Mouse (Mus musculus) retina, postnatal 1 day (tissue): ENCODE measurements around the gene Plekho2.
A peak's percentile ranks its signal among the peaks of the same experiment; 100 is the strongest.

Source experiments
- DNase-seq: peaks from one replicate; pipeline ENCODE4 v3.0.0-alpha.2; 2012

Gene Plekho2

GRCm38 (mm10) chr9:65579781-65580371 is at the start of gene Plekho2:
Plekho2 (minus strand) TSS chr9:65580040.
- peak; percentile 98 for DNase-seq

- DNase-seq = peak; percentile 53
Measured at GRCm38 (mm10) chr9:65629025-65629766, 49.4 kb upstream of the Plekho2 start, which contains the start of gene Rbpms2. Rbpms2 (plus strand) TSS chr9:65629648.

- no peak for DNase-seq
Measured at GRCm38 (mm10) chr9:65624266-65624665, 44.4 kb upstream of the Plekho2 start.

GRCm38 (mm10) chr9:65622826-65623225 is 43.0 kb upstream of the Plekho2 start:
- no peak for DNase-seq

- DNase-seq = no peak
Measured at GRCm38 (mm10) chr9:65621666-65622065, 41.8 kb upstream of the Plekho2 start.

- no peak for DNase-seq
Measured at GRCm38 (mm10) chr9:65621196-65621595, 41.4 kb upstream of the Plekho2 start.

- no peak for DNase-seq
Measured at GRCm38 (mm10) chr9:65619311-65619710, 39.5 kb upstream of the Plekho2 start.

GRCm38 (mm10) chr9:65613098-65613497 is 33.3 kb upstream of the Plekho2 start:
- peak; percentile 20 for DNase-seq

GRCm38 (mm10) chr9:65611969-65612486 is 32.2 kb upstream of the Plekho2 start:
- DNase-seq = no peak

GRCm38 (mm10) chr9:65607120-65607519 is 27.3 kb upstream of the Plekho2 start:
- DNase-seq = no peak

- DNase-seq = no peak
Measured at GRCm38 (mm10) chr9:65606321-65607109, 26.7 kb upstream of the Plekho2 start.

- peak; percentile 96 for DNase-seq
Measured at GRCm38 (mm10) chr9:65605471-65606136, 25.8 kb upstream of the Plekho2 start.

- DNase-seq = peak; percentile 52
Measured at GRCm38 (mm10) chr9:65603401-65604102, 23.7 kb upstream of the Plekho2 start.

GRCm38 (mm10) chr9:65600951-65601350 is 21.1 kb upstream of the Plekho2 start:
- no peak for DNase-seq

- peak; percentile 82 for DNase-seq
Measured at GRCm38 (mm10) chr9:65598765-65599249, 19.0 kb upstream of the Plekho2 start.

- no peak for DNase-seq
Measured at GRCm38 (mm10) chr9:65593596-65593995, 13.8 kb upstream of the Plekho2 start.

GRCm38 (mm10) chr9:65592721-65593120 is 12.9 kb upstream of the Plekho2 start:
- no peak for DNase-seq

- no peak for DNase-seq
Measured at GRCm38 (mm10) chr9:65589091-65589490, 9.3 kb upstream of the Plekho2 start.

GRCm38 (mm10) chr9:65587573-65588358 is 7.9 kb upstream of the Plekho2 start:
- DNase-seq = peak; percentile 64

- no peak for DNase-seq
Measured at GRCm38 (mm10) chr9:65587270-65587572, 7.4 kb upstream of the Plekho2 start.
